Mouse (Mus musculus) hindbrain, postnatal 0 days (tissue): ENCODE data around the gene Enam. TPM values are rescaled to one million over a fixed set of nuclear protein-coding genes. Genes with fewer than 3 reads are reported as not detected.

Experiments
- ATAC-seq: fragments of 200-750 bp; cut with Nextera tagmentation; 2 replicates; pipeline ENCODE4 v1.8.0; 2017; ENCODE audit warnings: mild to moderate bottlenecking, moderate TSS enrichment, moderate library complexity
- DNase-seq: peaks from one replicate; pipeline ENCODE4 v3.0.0-alpha.2; 2015; ENCODE audit warnings: low spot score
- H3K27ac ChIP-seq: fragments of 300-500 bp; sonication (generic); 2 replicates; pipeline ENCODE4 v1.5.1; 2014; ENCODE audit warnings: mild to moderate bottlenecking
- H3K27me3 ChIP-seq: fragments of 300-500 bp; sonication (generic); 2 replicates; pipeline ENCODE4 v1.6.1; 2014; ENCODE audit warnings: low read length, mixed read lengths; ENCODE audit not compliant: insufficient read depth
- H3K36me3 ChIP-seq: fragments of 300-500 bp; sonication (generic); 2 replicates; pipeline ENCODE4 v1.6.1; 2014; ENCODE audit warnings: low read length, mixed read lengths; ENCODE audit not compliant: insufficient read depth
- H3K4me1 ChIP-seq: fragments of 300-500 bp; sonication (generic); 2 replicates; pipeline ENCODE4 v1.6.1; 2014; ENCODE audit warnings: antibody characterized with exemption, low read length, mixed read lengths; ENCODE audit not compliant: insufficient read depth
- H3K4me2 ChIP-seq: fragments of 300-500 bp; sonication (generic); 2 replicates; pipeline ENCODE4 v1.6.1; 2014; ENCODE audit warnings: low read depth, mild to moderate bottlenecking, low read length, moderate library complexity, mixed read lengths
- H3K4me3 ChIP-seq: fragments of 300-500 bp; sonication (generic); 2 replicates; pipeline ENCODE4 v1.5.1; 2014; ENCODE audit warnings: low read length
- H3K9ac ChIP-seq: fragments of 300-500 bp; sonication (generic); replicated peaks from 2 replicates; pipeline ENCODE4 v1.6.1; 2014; ENCODE audit warnings: mild to moderate bottlenecking, low read length, moderate library complexity, mixed read lengths
- H3K9me3 ChIP-seq: fragments of 300-500 bp; sonication (generic); 2 replicates; pipeline ENCODE4 v1.6.1; 2016; ENCODE audit warnings: low read length, mixed read lengths
- CTCF ChIP-seq: IDR thresholded peaks from 2 replicates; pipeline ENCODE4 v1.5.1; 2016; ENCODE audit warnings: antibody characterized with exemption, control low read depth, low read depth
- WGBS: fragments of 180-500 bp; shearing (Covaris S2); extraction: QIAGEN DNeasy Blood & Tissue Kit; methylation state at CpG from one replicate; pipeline ENCODE4 v1.1.7; 2014; 5-methylcytosine and 5-hydroxymethylcytosine counted together
- polyA plus RNA-seq: library from polyadenylated mRNA; unstranded; fragments of >200 nt; fragmentation: Nextera tagmentation; extraction: Ambion mirVana; gene quantifications from 2 replicates; pipeline ENCODE4 v1.2.1, GENCODE M21; 2015
- total RNA-seq: library from RNA; depleted of rRNA; stranded (reverse); fragments of >200 nt; gene quantifications from 2 replicates; pipeline ENCODE4 v1.2.3, GENCODE M21; 2014; rRNA removed

The Enam gene
- total RNA-seq (not detected in 2 replicates), polyA plus RNA-seq (not detected in 2 replicates)

DNA sequence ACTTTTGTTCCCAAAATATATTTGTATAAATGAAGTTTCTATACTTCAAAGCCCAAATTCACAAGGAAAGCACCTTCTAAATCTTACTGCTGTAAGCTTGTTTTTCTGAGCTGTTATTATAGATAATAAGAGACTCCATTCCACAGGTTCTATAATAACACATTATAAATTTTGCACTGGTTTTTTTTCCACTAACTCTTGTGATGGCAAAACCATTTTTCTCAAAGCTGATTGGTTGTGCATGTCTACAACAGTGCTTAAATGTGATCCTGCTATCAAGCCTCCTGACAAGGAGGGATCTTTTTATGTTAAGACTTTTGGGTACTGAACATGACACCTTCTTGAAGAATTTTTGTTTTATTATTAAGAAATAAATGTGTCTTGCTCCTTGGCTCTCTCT lies at the start of gene Enam:
Enam (plus strand) TSS at position 301 of the 400 bp plus-strand sequence.
- Histone ChIP-seq H3K4me3 (no peak within 1 kb of the TSS), H3K27me3 (no peaks in the 10 kb centered on the region), H3K36me3 (no peaks in the 10 kb centered on the region), H3K4me2 (no peak within 1 kb of the TSS), H3K27ac (no peak within 1 kb of the TSS), H3K9ac (no peak within 1 kb of the TSS), H3K4me1 (no peaks in the 10 kb centered on the region), H3K9me3 (no peaks in the 10 kb centered on the region)
- DNase-seq, result no peak
- TF ChIP-seq CTCF, result no peak
- ATAC-seq, result no peak

- no peak within 1 kb of the TSS for H3K9ac ChIP-seq
These were observed 32.1 kb upstream of the Enam start, which contains the start of gene Ambn for GRCm38 (mm10) chr5:88455691-88456090. TSS of gene Ambn (plus strand) at chr5:88455991.

DNA sequence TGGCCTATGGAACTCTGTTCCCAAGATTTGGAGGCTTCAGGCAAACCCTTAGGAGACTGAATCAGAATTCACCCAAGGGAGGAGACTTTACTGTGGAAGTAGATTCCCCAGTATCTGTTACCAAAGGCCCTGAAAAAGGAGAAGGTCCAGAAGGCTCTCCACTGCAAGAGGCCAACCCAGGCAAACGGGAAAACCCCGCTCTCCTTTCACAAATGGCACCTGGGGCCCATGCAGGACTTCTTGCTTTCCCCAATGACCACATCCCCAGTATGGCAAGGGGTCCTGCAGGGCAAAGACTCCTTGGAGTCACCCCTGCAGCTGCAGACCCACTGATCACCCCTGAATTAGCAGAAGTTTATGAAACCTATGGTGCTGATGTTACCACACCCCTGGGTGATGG lies 20.3 kb upstream of the Enam start:
- WGBS, result 89% methylated on average over 2 of the region's 2 CpGs
- Histone ChIP-seq H3K36me3 (no peaks in the 10 kb centered on the region), H3K27me3 (no peaks in the 10 kb centered on the region), H3K27ac (no peak overlapping the region), H3K4me2 (no peak overlapping the region), H3K4me1 (no peaks in the 10 kb centered on the region), H3K4me3 (no peak overlapping the region), H3K9me3 (no peaks in the 10 kb centered on the region), H3K9ac (no peak overlapping the region)
- DNase-seq, result no peak
- ATAC-seq, result no peak
- TF ChIP-seq CTCF, result no peak

More at GRCm38 (mm10) chr5:88455691-88456090, 32.1 kb upstream of the Enam start, which contains the start of gene Ambn:
- 97% methylated on average over 3 of the region's 3 CpGs for WGBS
- Histone ChIP-seq H3K27me3 (no peaks in the 10 kb centered on the region), H3K4me3 (no peak within 1 kb of the TSS), H3K4me2 (no peak within 1 kb of the TSS), H3K36me3 (no peaks in the 10 kb centered on the region), H3K27ac (no peak within 1 kb of the TSS), H3K9me3 (0 out of 2 replicates have a peak, but pooled peaks cover 2% of the 10 kb centered on the region), H3K4me1 (no peaks in the 10 kb centered on the region)
- DNase-seq (no peak), ATAC-seq (no peak)
- no peak for TF ChIP-seq CTCF

DNA sequence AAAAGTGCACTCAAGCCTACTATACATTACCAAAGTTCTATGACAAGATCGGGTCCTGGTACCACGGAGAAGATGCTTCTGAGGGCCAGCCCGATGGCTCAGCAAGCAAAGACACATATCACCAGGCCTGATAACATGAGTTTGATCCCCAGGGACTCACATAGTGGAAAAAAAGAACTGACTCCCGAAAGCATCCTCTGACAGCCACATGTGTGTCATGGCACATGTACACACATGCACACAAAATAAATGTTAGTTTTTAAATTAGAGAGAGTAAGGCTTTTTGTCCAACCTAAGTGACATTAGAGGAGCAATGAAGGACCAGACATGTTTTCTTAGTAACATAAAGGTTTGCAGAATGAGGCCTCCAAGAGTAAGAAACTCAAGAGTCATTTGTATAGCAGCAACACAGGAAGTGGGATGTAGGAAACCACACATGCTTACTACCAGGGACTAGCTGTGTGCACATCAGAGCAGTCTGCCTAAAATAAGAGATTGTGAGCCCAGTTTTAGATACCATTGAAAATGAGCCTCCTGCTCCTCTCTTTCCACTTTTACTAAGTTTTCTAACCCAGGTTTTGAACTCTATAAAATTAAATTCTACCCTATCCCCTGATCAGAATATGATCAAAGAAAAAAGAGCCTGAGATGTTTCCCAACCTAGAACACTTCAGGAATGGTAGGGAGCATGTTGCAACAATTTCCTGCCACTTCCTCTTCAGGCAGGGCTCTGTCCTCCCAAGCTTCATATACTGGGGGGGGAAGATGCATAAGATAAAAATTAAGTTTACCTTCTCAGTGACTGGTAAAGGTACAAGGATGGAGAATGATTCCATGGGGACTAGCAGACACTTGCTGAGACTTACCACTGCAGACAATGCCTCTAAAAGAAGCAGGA lies 18.7 kb upstream of the Enam start:
- Histone ChIP-seq H3K9ac (no peak overlapping the region), H3K27me3 (no peaks in the 10 kb centered on the region), H3K4me2 (no peak overlapping the region), H3K27ac (no peak overlapping the region), H3K4me3 (no peak overlapping the region), H3K9me3 (no peaks in the 10 kb centered on the region), H3K4me1 (no peaks in the 10 kb centered on the region), H3K36me3 (no peaks in the 10 kb centered on the region)
- 83% methylated on average over 4 of the region's 4 CpGs for WGBS
- DNase-seq (no peak), ATAC-seq (no peak)
- TF ChIP-seq CTCF, result no peak

DNA sequence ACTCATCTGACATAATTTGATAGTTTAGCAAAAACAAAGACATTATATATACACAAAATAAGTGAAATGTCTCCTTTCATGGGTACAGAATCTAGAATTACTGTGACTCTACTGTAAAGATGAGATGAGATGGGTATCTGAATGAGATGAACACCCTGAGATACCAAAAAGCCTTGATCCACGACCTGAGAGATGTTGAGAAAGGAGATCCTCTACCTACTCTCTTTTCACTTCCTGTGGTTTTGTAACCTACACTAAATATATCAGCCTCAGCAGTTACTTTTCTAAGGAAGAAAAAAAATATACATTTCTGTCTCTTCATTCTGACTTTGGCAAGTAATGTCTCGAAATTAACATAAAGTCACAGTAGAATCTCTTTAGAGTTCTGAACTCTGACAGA lies 1.2 kb downstream of the Enam start:
- ATAC-seq (no peak), DNase-seq (no peak)
- no peaks in the 10 kb centered on the region for H3K36me3 ChIP-seq
- no peaks in the 10 kb centered on the region for H3K4me1 ChIP-seq
- H3K9me3 ChIP-seq, result no peaks in the 10 kb centered on the region
- H3K4me2 ChIP-seq, result no peak overlapping the region
- WGBS, result 80% methylated on average over 2 of the region's 2 CpGs
- no peak overlapping the region for H3K27ac ChIP-seq
- no peak overlapping the region for H3K9ac ChIP-seq
- no peak overlapping the region for H3K4me3 ChIP-seq
- no peaks in the 10 kb centered on the region for H3K27me3 ChIP-seq
- TF ChIP-seq CTCF, result no peak

DNA sequence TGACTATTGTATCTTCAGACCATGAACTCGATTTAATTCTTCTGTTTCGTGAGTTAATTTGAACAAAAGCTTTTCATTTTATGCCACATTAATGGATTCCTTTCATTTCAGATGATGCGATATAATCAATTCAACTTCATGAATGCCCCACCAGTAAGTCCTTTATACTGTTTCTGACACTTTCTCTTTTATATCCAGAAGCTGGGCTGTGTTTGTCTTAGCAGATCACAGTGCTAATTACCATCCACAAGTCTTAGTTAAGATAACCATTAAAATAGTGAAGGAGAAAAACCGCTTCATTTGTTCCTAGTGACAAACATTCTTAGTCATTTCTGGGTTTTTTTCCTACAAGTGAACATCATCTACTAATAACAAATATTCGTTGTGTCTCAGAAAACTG lies 3.3 kb downstream of the Enam start:
- no peaks in the 10 kb centered on the region for H3K4me1 ChIP-seq
- no peaks in the 10 kb centered on the region for H3K36me3 ChIP-seq
- no peak for TF ChIP-seq CTCF
- H3K4me2 ChIP-seq, result no peak overlapping the region
- 42% methylated on average over 5 of the region's 5 CpGs for WGBS
- H3K9me3 ChIP-seq, result no peaks in the 10 kb centered on the region
- no peak overlapping the region for H3K27ac ChIP-seq
- no peak for DNase-seq
- no peak overlapping the region for H3K4me3 ChIP-seq
- ATAC-seq, result no peak
- no peak overlapping the region for H3K9ac ChIP-seq
- no peaks in the 10 kb centered on the region for H3K27me3 ChIP-seq

DNA sequence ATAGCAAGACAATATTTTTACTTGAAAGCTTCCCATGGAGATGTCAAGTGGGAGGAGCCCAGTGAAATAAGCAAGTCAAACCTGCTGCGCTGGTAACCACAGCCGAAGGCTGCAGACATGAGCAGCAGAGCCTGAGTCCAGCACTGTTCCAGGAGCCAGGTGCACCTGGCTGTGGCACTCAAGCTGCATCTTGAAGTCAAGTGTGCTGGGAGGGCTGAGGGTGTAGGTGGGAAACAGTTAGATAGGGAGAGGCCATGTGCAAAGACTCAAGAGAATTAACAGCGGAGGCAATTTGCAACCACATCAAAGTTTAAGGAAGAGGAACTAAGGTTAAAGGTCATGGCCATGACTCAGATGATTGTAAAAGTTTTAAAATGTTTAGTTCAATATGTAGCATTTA lies 12.0 kb downstream of the Enam start:
- Histone ChIP-seq H3K4me2 (no peak overlapping the region), H3K27ac (no peak overlapping the region), H3K9me3 (no peaks in the 10 kb centered on the region), H3K4me1 (no peaks in the 10 kb centered on the region), H3K36me3 (no peaks in the 10 kb centered on the region), H3K27me3 (no peaks in the 10 kb centered on the region), H3K4me3 (no peak overlapping the region), H3K9ac (no peak overlapping the region)
- DNase-seq (no peak), ATAC-seq (no peak)
- 87% methylated on average over 3 of the region's 3 CpGs for WGBS
- TF ChIP-seq CTCF, result no peak
